Mouse (Mus musculus): ENCODE measurements at regions not wholly inside any gene's neighbourhood (a gene's known extent, or its start where the extent isn't known, plus 50 kb on each side); places are given as distances from the start of the nearest gene placed in this dataset.
A peak's percentile ranks its signal among the peaks of the same experiment; 100 is the strongest.

DNA sequence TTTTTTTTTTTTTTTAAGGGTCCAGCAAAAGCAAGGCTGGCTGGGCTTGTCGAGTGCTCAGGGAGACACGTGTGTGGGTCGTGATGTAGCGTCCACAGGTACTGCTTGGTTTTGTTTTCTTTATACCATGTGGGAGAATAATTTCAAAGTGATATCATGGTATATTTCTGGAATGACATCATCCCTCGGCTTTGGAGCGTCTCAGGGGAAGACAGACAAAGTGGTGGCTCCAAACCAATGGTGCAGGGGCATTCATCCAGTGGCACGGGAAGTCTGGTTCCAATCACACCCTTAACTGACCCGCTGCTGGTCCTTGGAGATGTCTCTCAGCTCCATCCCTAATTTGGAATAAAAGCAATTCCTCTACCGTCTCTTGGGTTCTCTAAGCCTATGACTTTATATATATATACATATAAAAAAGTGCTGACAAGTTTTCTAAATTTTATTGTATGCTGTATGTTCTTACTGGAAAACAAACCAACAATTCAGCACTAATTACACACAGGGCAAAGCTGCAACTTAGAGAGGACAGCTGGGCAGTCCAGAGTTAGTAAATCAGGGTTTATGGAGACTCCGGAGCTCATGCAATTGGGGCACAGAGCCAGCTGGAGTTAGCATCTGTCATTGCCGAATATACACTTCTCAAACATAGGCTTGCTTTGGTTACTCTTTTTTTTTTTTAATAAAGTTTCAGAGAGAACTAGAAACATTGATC, 115.3 kb downstream of the Evx1 start:
- no peak for DNase-seq (ENCODE audit: low spot score in 2 of 2)

DNA sequence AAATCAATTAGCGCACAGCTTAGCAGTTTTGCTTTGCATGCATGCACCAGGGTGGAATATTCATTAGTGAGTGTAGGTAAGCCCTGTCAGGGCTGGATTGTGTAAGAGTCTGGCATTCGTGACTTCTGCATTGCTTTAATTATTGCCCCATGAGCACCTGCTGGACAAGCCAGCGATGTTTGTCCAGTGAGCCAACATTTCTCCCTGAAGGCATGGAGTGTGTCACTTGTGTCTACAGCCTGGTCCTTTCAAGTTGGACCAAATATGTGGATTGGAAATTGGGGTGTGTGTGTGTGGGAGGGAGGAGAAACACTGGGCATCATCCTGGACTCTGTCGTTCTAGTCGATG, 115.9 kb downstream of the Evx1 start:
- no peak for DNase-seq (ENCODE audit: low spot score in 2 of 2)

DNA sequence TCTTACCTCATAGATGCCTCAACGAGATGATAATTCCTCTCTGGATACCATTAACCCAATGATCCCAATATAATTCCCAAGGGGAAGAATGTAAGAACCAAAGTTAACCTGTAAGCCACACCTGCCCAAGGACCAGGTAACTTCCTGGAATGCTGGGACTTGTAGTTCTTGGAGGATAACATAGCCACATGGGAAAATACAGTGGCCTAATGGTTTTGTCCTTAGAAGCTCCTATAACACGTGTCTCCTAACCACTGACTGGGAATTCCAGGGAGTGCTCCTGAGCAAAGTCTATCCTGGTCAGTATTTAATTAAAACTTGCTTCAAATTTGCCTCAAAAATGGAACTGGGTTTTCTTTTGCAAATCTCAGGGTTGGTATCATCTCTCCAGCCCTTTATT, 119.9 kb downstream of the Evx1 start:
- DNase-seq (ENCODE audit: low spot score in 2 of 2) = no peak

DNA sequence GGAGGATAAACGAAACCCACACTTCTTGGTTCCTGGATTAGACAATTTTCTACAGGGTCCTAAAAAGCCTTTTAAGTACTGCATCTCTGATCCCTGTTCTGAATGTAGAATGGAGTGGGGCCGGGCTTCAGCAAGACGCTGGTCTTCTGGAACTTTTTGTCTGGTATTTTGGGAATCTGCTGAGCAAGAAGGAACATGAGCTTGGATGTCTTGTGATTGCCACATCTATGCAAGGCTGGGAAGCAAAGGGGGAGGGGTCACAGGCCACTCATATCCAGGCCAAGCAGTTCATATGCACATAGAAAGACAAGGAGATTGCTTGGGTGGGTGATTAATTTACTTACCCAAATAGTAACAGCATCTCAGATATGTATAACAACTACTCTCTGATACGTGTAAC, 121.5 kb downstream of the Evx1 start:
- no peak for DNase-seq (ENCODE audit: low spot score in 2 of 2)

DNA sequence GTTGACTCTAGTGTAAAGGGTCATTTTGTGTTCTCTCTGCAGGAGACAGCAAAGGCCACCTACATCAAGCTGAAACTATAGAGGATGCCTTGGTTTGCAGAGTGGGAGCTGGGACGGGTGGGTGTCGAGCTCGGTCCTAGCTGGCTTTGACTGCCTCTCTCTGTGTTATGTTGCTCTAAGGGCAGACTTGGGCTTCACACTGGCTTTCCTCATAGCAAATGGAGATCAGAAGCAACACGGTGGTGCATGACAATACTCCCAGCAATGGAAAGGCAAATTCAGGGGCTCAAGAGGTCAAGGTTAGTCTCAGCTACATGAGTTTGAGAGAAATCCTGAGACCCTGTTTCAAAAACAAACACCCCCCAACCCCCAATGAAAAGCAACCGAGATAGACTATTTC, 122.1 kb downstream of the Evx1 start:
- DNase-seq (ENCODE audit: low spot score in 2 of 2) = no peak

- no peak for DNase-seq (ENCODE audit: low spot score in 2 of 2)
Observed at GRCm38 (mm10) chr6:52438366-52438765, 125.1 kb downstream of the Evx1 start.

- no peak for DNase-seq (ENCODE audit: low spot score in 2 of 2)
Observed at GRCm38 (mm10) chr6:52439204-52439603, 125.9 kb downstream of the Evx1 start.

DNA sequence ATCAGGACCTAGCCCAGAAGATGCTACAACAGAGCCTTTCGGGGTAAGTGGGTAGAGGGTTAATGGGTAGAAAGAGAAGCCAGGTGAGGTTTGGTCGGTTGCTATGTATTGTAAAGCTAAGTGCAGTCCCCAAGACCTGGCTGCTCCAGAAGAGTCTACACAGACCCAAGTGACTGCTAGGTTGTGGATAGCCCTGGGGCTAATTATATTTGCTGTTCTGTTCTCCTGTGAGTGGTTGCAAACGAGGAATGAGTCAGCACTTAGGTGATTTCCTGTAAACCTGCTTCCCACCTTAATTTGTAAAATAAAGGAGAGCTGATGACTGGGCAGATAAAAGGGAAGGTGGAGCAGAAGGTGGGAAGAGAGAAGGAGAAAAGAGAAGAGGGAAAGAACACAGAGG, 126.9 kb downstream of the Evx1 start:
- no peak for DNase-seq (ENCODE audit: low spot score in 2 of 2)

DNA sequence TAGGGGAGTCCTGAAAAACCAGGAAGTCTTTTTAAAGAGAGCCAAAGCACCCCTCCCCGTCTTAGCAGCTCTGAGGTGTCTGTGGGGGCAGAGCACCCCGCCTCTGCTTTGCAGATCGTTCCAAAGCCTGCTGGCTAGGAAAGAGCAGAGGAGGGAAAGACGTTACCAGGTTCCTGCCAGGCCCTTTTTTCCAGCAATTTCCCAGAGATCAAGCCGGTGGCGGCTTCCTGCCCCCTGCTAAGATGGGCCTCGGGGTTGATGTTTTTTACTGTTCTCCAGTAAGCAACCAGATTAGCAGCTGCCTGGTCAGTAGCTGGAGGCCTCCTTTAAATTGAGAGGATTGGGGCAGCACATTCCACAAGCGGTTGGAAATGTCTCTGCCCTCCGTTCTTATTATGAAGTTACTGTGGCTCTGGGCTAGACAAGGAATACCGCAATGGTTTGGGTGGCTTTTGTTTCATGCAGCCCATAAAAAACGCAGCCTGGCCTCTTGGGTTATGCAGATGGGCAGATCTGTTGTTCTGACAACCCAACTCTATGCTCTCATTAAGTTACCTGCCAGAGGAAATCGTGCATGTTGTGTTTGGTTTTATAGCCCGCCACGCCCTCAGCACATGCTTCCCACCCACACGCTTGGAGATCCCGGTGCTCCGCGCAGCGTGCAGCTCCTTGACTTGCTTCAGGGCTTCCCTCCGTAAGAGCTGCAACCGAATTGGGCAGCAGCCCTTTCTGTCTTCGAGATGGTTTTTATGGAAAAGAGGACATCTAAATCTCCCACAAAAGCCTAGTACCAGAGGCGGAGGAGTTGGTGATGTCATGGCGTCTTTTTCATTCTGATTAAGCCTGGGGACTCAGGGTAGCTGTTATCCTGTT, 130.1 kb downstream of the Evx1 start:
- DNase-seq (ENCODE audit: low spot score in 2 of 2) = peak; percentile 18 to 29

DNA sequence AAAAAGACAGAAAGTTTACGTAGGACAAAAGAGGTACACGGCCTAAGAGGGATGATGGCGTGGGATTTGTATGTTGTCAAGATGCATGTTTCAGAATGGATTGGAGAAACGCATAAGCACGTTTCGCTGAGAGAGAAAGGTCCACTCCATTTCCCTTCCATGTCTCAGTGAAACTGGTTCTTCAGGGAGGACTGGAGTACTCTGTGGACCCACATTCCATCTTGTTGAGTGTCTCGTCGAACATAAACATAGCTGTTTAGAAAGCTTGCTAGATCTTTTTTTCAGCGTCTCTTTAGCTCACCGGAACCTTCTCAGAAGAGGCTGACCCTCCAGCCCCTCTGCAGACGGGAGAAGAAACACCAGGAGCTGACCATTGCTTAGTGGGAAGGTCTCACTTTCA, 145.5 kb downstream of the Evx1 start:
- DNase-seq (ENCODE audit: low spot score in 2 of 2) = no peak

- no peak for DNase-seq (ENCODE audit: low spot score in 2 of 2)
Observed at GRCm38 (mm10) chr6:52461186-52461585, 147.9 kb downstream of the Evx1 start.

DNA sequence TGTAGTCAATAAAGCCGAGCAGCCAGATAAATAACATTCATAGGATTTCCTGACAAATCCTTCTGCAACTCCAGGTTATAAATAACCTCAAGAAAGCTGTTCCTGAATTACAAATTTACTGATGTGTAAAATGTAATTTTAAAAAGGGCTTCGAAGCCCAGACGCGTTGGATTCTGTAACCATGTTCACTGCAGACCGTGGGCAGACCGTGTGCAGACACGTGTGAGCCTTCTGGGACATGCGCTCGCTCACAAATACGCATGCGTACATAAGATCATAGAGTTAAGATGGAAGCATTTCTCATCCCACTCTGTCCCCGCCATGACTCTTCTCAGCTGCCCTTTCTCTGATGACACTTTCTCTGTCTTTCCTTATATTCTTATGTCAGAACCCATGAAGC, 150.1 kb downstream of the Evx1 start:
- DNase-seq (ENCODE audit: low spot score in 2 of 2) = peak in 1 of 2 experiments; percentile 63

DNA sequence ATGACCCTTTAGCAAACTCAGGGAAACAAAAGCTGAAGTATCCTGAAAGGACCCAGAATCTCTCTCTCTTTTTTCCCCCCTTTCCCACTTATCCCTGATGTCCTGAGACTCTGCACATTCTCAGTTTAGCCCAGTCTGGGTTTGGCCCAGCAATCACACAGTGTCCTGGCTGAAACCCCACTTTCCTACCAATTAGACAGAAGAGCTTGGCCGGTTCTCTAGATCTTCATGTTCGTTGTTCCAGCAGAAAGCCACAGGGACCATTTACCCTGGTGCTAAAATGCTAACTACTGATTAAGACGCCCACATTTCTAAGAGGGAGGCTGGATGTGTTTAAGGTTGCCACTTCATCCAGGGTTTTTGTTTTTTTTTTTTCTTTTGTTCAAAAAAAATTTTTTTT, 151.3 kb downstream of the Evx1 start:
- DNase-seq (ENCODE audit: low spot score in 2 of 2) = no peak

DNA sequence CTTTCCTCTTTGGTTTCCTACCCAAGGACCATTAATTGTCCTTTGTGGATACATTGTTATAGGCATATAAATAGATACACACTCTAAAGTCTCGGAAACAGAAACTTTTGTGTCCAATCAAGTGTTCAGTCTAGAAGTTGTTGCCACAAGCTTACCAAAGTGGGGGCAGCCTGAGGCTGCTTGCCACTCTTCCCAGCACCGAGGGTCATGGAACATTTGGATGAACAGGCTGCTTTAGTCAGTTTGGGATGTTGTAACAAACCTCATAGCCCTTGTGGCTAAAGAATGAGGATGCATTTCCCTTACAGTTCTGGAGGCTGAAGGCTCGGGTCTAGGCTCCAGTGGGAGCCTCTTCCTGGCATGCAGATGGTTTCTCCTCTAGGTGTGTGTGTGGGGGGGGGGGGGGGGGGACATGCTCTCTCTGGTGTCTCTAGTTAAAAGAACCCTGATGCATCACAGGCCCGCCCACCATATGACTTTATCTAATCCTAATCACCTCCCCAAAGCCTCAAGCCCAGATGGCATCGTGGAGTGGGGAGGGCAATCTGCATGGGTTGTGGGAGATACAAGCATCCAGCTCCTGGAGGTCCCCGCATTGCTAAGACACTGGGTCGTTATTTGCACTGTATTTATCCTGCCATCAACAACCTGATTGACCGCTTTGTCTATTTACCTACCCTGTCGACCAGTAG, 152.7 kb downstream of the Evx1 start:
- DNase-seq (ENCODE audit: low spot score in 2 of 2) = no peak

DNA sequence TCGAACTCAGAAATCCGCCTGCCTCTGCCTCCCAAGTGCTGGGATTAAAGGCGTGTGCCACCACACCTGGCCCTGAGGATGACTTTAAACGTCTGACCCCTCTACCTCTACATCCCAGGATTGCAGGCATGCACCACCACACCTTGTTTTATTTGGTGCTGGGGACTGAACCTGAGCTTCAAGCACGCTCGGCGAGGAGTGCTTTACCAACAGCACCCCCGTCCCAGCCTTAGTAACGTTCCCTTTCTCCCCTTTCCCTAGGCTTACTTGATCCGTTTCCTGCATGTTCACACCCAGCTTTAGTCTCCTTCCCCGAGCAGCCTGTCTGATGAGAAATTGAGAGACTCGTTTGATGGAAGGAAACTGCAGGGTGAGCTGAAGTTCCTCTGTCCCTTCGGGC, 157.5 kb downstream of the Evx1 start:
- DNase-seq (ENCODE audit: low spot score in 2 of 2) = no peak

- no peak for DNase-seq (ENCODE audit: low spot score in 2 of 2)
Observed at GRCm38 (mm10) chr6:52471384-52471957, 158.2 kb downstream of the Evx1 start.

DNA sequence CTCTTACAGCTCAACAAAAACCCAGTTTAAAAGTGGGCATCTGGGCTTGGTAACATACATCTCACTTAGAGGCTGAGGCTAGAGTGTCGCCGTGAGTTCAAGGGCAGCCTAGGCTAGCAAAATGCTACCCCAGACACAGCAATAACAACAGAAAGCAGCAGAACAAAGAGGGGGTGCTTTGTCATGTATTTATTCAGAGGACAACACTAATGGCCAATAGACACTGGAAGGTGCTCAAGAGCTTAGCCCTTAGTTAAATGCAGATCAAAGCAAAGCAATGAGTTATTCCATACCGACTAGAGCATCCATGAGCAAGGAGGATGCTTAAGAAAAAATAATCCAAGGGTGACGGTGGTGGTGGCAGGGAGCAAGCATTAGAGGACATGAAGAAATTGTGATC, 158.7 kb downstream of the Evx1 start:
- no peak for DNase-seq (ENCODE audit: low spot score in 2 of 2)

- DNase-seq (ENCODE audit: low spot score in 2 of 2) = no peak
Observed at GRCm38 (mm10) chr6:52473042-52473589, 159.8 kb downstream of the Evx1 start.

- DNase-seq (ENCODE audit: low spot score in 2 of 2) = no peak
Observed at GRCm38 (mm10) chr6:52473924-52474323, 160.6 kb downstream of the Evx1 start.

DNA sequence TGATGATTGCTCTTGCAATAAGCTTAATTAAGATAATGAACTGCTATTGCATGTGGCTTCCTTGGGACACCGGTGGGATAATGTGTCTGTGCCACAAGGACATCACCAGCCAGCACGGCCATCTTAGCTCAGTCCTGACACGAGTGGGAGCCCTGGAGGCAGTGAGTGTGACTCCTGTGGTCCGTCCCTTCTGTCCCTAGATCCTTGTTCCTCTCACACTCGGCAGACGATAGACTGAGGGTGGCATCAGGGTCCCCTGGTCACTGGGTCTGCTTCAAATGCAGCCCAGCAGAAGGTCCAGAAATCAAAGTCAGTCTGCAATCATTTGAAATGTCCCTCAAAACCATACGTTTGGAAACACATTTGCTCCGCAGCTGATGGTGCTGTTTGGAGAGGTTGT, 162.4 kb downstream of the Evx1 start:
- no peak for DNase-seq (ENCODE audit: low spot score in 2 of 2)

GRCm38 (mm10) chr6:52476907-52477306, 163.3 kb downstream of the Hibadh start:
- DNase-seq (ENCODE audit: low spot score in 2 of 2) = no peak

- DNase-seq (ENCODE audit: low spot score in 2 of 2) = no peak
Observed at GRCm38 (mm10) chr6:52477380-52477779, 162.8 kb downstream of the Hibadh start.

Data from left cerebral cortex, adult 8-10 months (tissue).